Mouse (Mus musculus) liver, postnatal 0 days (tissue): ENCODE data around the gene Cyp2c23.

ENCODE experiments used
- CTCF ChIP-seq: sonication (generic); IDR thresholded peaks from 2 replicates; pipeline ENCODE4 v1.5.1; 2016; ENCODE audit warnings: antibody characterized with exemption, low read depth
- EP300 ChIP-seq: IDR thresholded peaks from 2 replicates; pipeline ENCODE4 v1.6.1; 2016; ENCODE audit warnings: antibody characterized with exemption, low read depth, mild to moderate bottlenecking

DNA sequence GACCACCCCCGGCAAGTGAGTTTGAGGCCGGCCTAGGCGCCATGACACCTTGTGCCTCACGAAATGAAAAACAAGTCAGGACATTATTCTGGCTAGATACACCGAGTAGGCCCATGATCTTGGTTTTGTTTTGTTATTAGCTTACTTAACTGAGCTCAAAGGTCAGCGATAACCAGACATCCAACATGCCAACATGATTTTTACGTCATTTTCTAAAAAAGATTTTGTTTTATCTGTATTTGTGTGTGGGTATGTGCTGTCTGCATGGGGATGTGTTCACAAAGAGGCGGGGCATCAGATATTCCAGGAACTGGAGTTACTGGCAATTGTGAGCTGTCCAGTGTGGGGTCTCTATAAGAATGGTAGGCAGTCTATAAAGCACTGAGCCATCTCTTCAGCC is 56.9 kb downstream of the Cyp2c23 start:
- TF ChIP-seq CTCF (no peak), EP300 (no peak)
